In genomic region chr4:107179561-107179960, GRCm38 (mm10) we compare ENCODE assay signal across 8 mouse cellular contexts. TPM values are rescaled to one million over a fixed set of nuclear protein-coding genes. Genes with fewer than 3 reads are reported as not detected.
DNase-seq lines count a peak whose midpoint lies in the region; ATAC-seq and TF ChIP-seq lines count a peak whose summit lies in the region.

No protein-coding gene starts in this region.

- H3K4me3 ChIP-seq in left cerebral cortex, adult 2 months, result peak overlapping the region; percentile 64
- H3K4me3 ChIP-seq in brown adipose tissue, adult 24 weeks (ENCODE audit: insufficient read depth, low read depth, low read length), result peak overlapping the region; percentile 88
- H3K4me3 ChIP-seq in hindbrain, embryonic 16.5 days (ENCODE audit: low read length), result peak overlapping the region; percentile 96
- peak overlapping the region; percentile 94 for H3K4me3 ChIP-seq in neural tube, embryonic 12.5 days

- no peak overlapping the region; the same call in 1 of the 2 replicates for H3K27ac ChIP-seq in left cerebral cortex, adult 2 months
- no peak overlapping the region for H3K27ac ChIP-seq in brown adipose tissue, adult 24 weeks (replicated peaks; ENCODE audit: low read depth, low read length)
- peak overlapping the region; percentile 99 for H3K27ac ChIP-seq in hindbrain, embryonic 16.5 days (ENCODE audit: low read depth, low read length)
- peak overlapping the region; percentile 97 for H3K27ac ChIP-seq in neural tube, embryonic 12.5 days

- H3K36me3 ChIP-seq in hindbrain, embryonic 16.5 days (ENCODE audit: control insufficient read depth, insufficient read depth, low read length), result no peaks in the 10 kb centered on the region
- H3K36me3 ChIP-seq in neural tube, embryonic 12.5 days, result peaks cover 7% of the 10 kb centered on the region

- ATAC-seq in hindbrain, embryonic 16.5 days, result no peak
- ATAC-seq in neural tube, embryonic 12.5 days (ENCODE audit: low FRiP score, low read depth), result no peak

- no peak for DNase-seq in left cerebral cortex, adult 2 months (ENCODE audit: extremely low spot score in 1 of 2, low spot score in 2 of 2)
- DNase-seq in left cerebral cortex, postnatal 25 days (ENCODE audit: low spot score in 2 of 2), result no peak
- no peak for DNase-seq in urinary bladder, adult 2 months (ENCODE audit: low spot score)
- DNase-seq in layer of hippocampus, adult 11-12 months (ENCODE audit: low spot score), result no peak
- no peak for DNase-seq in left cerebral cortex, postnatal 14 days (ENCODE audit: low spot score in 2 of 2)

- peaks cover 4% of the 10 kb centered on the region; the same call in 1 of the 2 replicates for H3K4me1 ChIP-seq in brown adipose tissue, adult 24 weeks (ENCODE audit: control insufficient read depth, insufficient read depth, insufficient read length, low read length)
- H3K4me1 ChIP-seq in hindbrain, embryonic 16.5 days (ENCODE audit: control insufficient read depth, insufficient read depth, low read depth, low read length), result peaks cover 39% of the 10 kb centered on the region
- H3K4me1 ChIP-seq in neural tube, embryonic 12.5 days, result peaks cover 27% of the 10 kb centered on the region

- H3K27me3 ChIP-seq in hindbrain, embryonic 16.5 days (replicated peaks; ENCODE audit: control insufficient read depth, insufficient read depth, low read length), result no peaks in the 10 kb centered on the region
- no peaks in the 10 kb centered on the region for H3K27me3 ChIP-seq in neural tube, embryonic 12.5 days (replicated peaks)

- TF ChIP-seq CTCF in left cerebral cortex, adult 2 months (IDR thresholded peaks at IDR 0.05), result no peak

- H3K9ac ChIP-seq in hindbrain, embryonic 16.5 days (ENCODE audit: low read depth, low read length), result peak overlapping the region; percentile 93
- peak overlapping the region; percentile 92 for H3K9ac ChIP-seq in neural tube, embryonic 12.5 days

- 6% methylated on average over 8 of the region's 8 CpGs for WGBS in hindbrain, embryonic 16.5 days
- 6% methylated on average over 8 of the region's 8 CpGs for WGBS in neural tube, embryonic 12.5 days

- H3K9me3 ChIP-seq in hindbrain, embryonic 16.5 days (ENCODE audit: control insufficient read depth, low read length), result no peaks in the 10 kb centered on the region
- no peaks in the 10 kb centered on the region for H3K9me3 ChIP-seq in neural tube, embryonic 12.5 days

- peak overlapping the region; percentile 54 for H3K4me2 ChIP-seq in hindbrain, embryonic 16.5 days (ENCODE audit: low read length)
- H3K4me2 ChIP-seq in neural tube, embryonic 12.5 days (replicated peaks), result peak overlapping the region; percentile 64

- intact Hi-C loops in left cerebral cortex, adult 2 months (cut with DNase I), result loop anchor here (5.0 kb wide), 1 partner anchor 168 kb away; no protein-coding TSS in a partner anchor
- intact Hi-C loops in left cerebral cortex, postnatal 25 days (cut with DNase I), result loop anchor here (5.0 kb wide), 1 partner anchor 337 kb away; no protein-coding TSS in a partner anchor
- intact Hi-C loops in left cerebral cortex, postnatal 14 days (cut with DNase I), result loop anchor here (5.0 kb wide), 2 partner anchors 73 to 168 kb away; partner anchors contain the start of genes Hspb11 and Lrrc42

RNA-seq across cellular contexts. Expression of gene Tceanc2, which starts 0.6 kb away (rescaled TPM):
- 10 to 100 TPM; 13.9 to 16.1 TPM for total RNA-seq in left cerebral cortex, adult 2 months (2021)
- 10 to 100 TPM; 17.3 to 19.0 TPM for total RNA-seq in left cerebral cortex, postnatal 25 days (2021)
- polyA plus RNA-seq in brown adipose tissue, adult 24 weeks (2012; ENCODE audit: insufficient read depth, insufficient read length, missing spikeins), result 15.9 and 18.4 TPM in 2 replicates
- polyA plus RNA-seq in hindbrain, embryonic 16.5 days (2015; fragmentation: Nextera tagmentation; extraction: Ambion mirVana), result 16.5 and 26.4 TPM in 2 replicates
- 26.9 and 28.8 TPM in 2 replicates for polyA plus RNA-seq in neural tube, embryonic 12.5 days (2016; fragmentation: Nextera tagmentation; extraction: Ambion mirVana)
- polyA plus RNA-seq in urinary bladder, adult 2 months (2012; rRNA removed), result 12.9 and 15.3 TPM in 2 replicates
- 10 to 100 TPM; 17.5 to 19.8 TPM for total RNA-seq in left cerebral cortex, postnatal 14 days (2021)

RNA-seq across cellular contexts. Expression of gene Tmem59, which starts 1.4 kb away (rescaled TPM):
- total RNA-seq in left cerebral cortex, adult 2 months (2021), result 100 to 1,000 TPM; 217 to 233 TPM
- 100 to 1,000 TPM; 219 to 231 TPM for total RNA-seq in left cerebral cortex, postnatal 25 days (2021)
- 210 and 225 TPM in 2 replicates for polyA plus RNA-seq in brown adipose tissue, adult 24 weeks (2012; ENCODE audit: insufficient read depth, insufficient read length, missing spikeins)
- 383 and 394 TPM in 2 replicates for polyA plus RNA-seq in hindbrain, embryonic 16.5 days (2015; fragmentation: Nextera tagmentation; extraction: Ambion mirVana)
- 398 and 399 TPM in 2 replicates for polyA plus RNA-seq in neural tube, embryonic 12.5 days (2016; fragmentation: Nextera tagmentation; extraction: Ambion mirVana)
- 287 and 337 TPM in 2 replicates for polyA plus RNA-seq in urinary bladder, adult 2 months (2012; rRNA removed)
- total RNA-seq in left cerebral cortex, postnatal 14 days (2021), result 100 to 1,000 TPM; 193 to 195 TPM

RNA-seq across cellular contexts. Expression of gene Ldlrad1, which starts 29.4 kb away (rescaled TPM):
- not detected for total RNA-seq in left cerebral cortex, adult 2 months (2021)
- total RNA-seq in left cerebral cortex, postnatal 25 days (2021), result not detected
- not detected in 2 replicates for polyA plus RNA-seq in brown adipose tissue, adult 24 weeks (2012; ENCODE audit: insufficient read depth, insufficient read length, missing spikeins)
- polyA plus RNA-seq in hindbrain, embryonic 16.5 days (2015; fragmentation: Nextera tagmentation; extraction: Ambion mirVana), result not detected in 2 replicates
- polyA plus RNA-seq in neural tube, embryonic 12.5 days (2016; fragmentation: Nextera tagmentation; extraction: Ambion mirVana), result not detected in 2 replicates
- polyA plus RNA-seq in urinary bladder, adult 2 months (2012; rRNA removed), result 0.12 and 0.21 TPM in 2 replicates
- total RNA-seq in left cerebral cortex, postnatal 14 days (2021), result under 1 TPM in 1 of 2 experiments, not detected in 1; 0.33 TPM

Comparison
In these comparisons a context has a peak if more than half of its experiments do, and no peak if none do; other contexts are left out.
1. H3K27ac ChIP-seq: peak in hindbrain, embryonic 16.5 days (single experiment) and neural tube, embryonic 12.5 days (single experiment); none in left cerebral cortex, adult 2 months (single experiment) and brown adipose tissue, adult 24 weeks (single experiment).
2. Peak in every context shown above with its lines, with median percentiles within 50 percentile points of each other: H3K4me3 ChIP-seq.